11 mouse cellular contexts compared by ENCODE assay signal in the genomic region with DNA sequence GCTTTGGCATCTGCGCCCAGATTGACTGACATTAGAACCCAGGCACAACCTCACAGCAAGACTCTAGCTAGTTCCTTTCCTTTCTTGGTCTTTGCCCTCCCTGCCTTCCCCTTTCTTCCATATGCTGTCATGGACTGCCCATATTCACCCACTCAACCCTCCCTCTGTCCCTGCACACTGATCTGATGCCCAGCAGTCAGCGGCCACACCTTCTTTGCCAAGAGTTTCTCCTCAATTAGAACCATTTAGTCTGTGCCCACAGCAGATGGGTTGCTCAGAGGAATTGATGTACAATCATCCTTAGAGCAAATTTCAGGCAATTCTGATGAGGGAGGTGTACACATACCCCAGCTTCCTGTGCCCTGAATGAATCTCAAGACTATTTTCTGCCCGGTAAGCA.
A peak's percentile ranks its signal among the peaks of the same experiment; 100 is the strongest.
DNase-seq lines count a peak whose midpoint lies in the region.
"Had no signal": no experiment of that assay in that cellular context is flagged by ENCODE, and none has a peak within 500 bp of the region (broad histone marks: within the 10 kb centered on the region; RNA-seq: fewer than 3 reads in every experiment).

No protein-coding gene starts in this region.

- intact Hi-C loops in left cerebral cortex, postnatal 4 days (cut with DNase I) = no loop called here
- intact Hi-C loops in left cerebral cortex, postnatal 14 days (cut with DNase I) = no loop called here

- peak; percentile 41 to 50 for DNase-seq in cerebellum, postnatal 14 days
- DNase-seq in cerebellum, adult 8-10 months = no peak
- DNase-seq in left cerebral cortex, postnatal 4 days = peak; percentile 10
- DNase-seq in left cerebral cortex, postnatal 14 days (ENCODE audit: low spot score in 2 of 2) = no peak
- DNase-seq: adrenal gland, adult 2 months; adrenal gland, postnatal 10 days; adrenal gland, postnatal 25 days; cerebellum, adult 11 months; cerebellum, adult 18-20 months; cerebellum, adult 9-10 months; embryo, embryonic 11 days had no signal

Comparison
In these comparisons a context has a peak if more than half of its experiments do, and no peak if none do; other contexts are left out.
1. DNase-seq: peak in cerebellum, postnatal 14 days (2 of 2) and left cerebral cortex, postnatal 4 days (single experiment); none in cerebellum, adult 8-10 months (single experiment) and left cerebral cortex, postnatal 14 days (0 of 2).